Mouse (Mus musculus) cortical plate, adult 2 months (tissue): ENCODE data around the gene Ppp1r35.

Source experiments
- CTCF ChIP-seq: fragments of 200-500 bp; IDR thresholded peaks from 2 replicates; pipeline ENCODE4 v1.5.1; 2011; ENCODE audit warnings: mild to moderate bottlenecking, control low read depth, low read length; ENCODE audit not compliant: insufficient read depth; ENCODE audit errors: extremely low read depth
- POLR2A ChIP-seq: fragments of 200-500 bp; IDR thresholded peaks from 2 replicates; pipeline ENCODE4 v1.6.1; 2011; ENCODE audit warnings: mild to moderate bottlenecking, low read length, control low read depth; ENCODE audit not compliant: insufficient read depth; ENCODE audit errors: extremely low read depth

GRCm38 (mm10) chr5:137764609-137765340 lies 13.9 kb upstream of the Ppp1r35 start:
- TF ChIP-seq CTCF, result no peak
- TF ChIP-seq POLR2A, result no peak
